Mouse (Mus musculus) heart, embryonic 15.5 days (tissue): Measurements from ENCODE around the gene Smco1. TPM values are rescaled to one million over a fixed set of nuclear protein-coding genes. Genes with fewer than 3 reads are reported as not detected.
A peak's percentile ranks its signal among the peaks of the same experiment; 100 is the strongest.
"Not testable (repeated sequence)": the region's sequence is repeated elsewhere in the genome, so short reads cannot be mapped to it uniquely, and the experiment has no call there.

ENCODE experiments used
- ATAC-seq: fragments of 200-750 bp; cut with Nextera tagmentation; replicated peaks from 2 replicates; pipeline ENCODE4 v1.8.0; 2017; ENCODE audit warnings: low read depth, moderate TSS enrichment; ENCODE audit not compliant: insufficient number of reproducible peaks, insufficient read depth, low FRiP score
- H3K27ac ChIP-seq: fragments of 300-500 bp; sonication (generic); 2 replicates; pipeline ENCODE4 v1.5.1; 2015; ENCODE audit warnings: mild to moderate bottlenecking, inconsistent platforms
- H3K27me3 ChIP-seq: fragments of 300-500 bp; sonication (generic); 2 replicates; pipeline ENCODE4 v1.6.1; 2015; ENCODE audit warnings: inconsistent platforms
- H3K36me3 ChIP-seq: fragments of 300-500 bp; sonication (generic); 2 replicates; pipeline ENCODE4 v1.6.1; 2015; ENCODE audit warnings: mild to moderate bottlenecking, inconsistent platforms
- H3K4me1 ChIP-seq: fragments of 300-500 bp; sonication (generic); replicated peaks from 2 replicates; pipeline ENCODE4 v1.6.1; 2015; ENCODE audit warnings: inconsistent platforms
- H3K4me2 ChIP-seq: fragments of 300-500 bp; sonication (generic); 2 replicates; pipeline ENCODE4 v1.6.1; 2015; ENCODE audit warnings: inconsistent platforms, mild to moderate bottlenecking, moderate library complexity
- H3K4me3 ChIP-seq: fragments of 300-500 bp; sonication (generic); 2 replicates; pipeline ENCODE4 v1.5.1; 2015; ENCODE audit warnings: mild to moderate bottlenecking, inconsistent platforms
- H3K9ac ChIP-seq: fragments of 300-500 bp; sonication (generic); 2 replicates; pipeline ENCODE4 v1.6.1; 2015; ENCODE audit warnings: mild to moderate bottlenecking, inconsistent platforms
- H3K9me3 ChIP-seq: fragments of 300-500 bp; sonication (generic); replicated peaks from 2 replicates; pipeline ENCODE4 v1.6.1; 2016; ENCODE audit warnings: inconsistent platforms
- WGBS: fragments of 180-500 bp; shearing (Covaris S2); methylation state at CpG from one replicate; pipeline ENCODE4 v1.1.7; 2015; ENCODE audit warnings: mixed read lengths; 5-methylcytosine and 5-hydroxymethylcytosine counted together
- polyA plus RNA-seq: library from polyadenylated mRNA; unstranded; fragments of >200 nt; fragmentation: Nextera tagmentation; extraction: Ambion mirVana; gene quantifications from 2 replicates; pipeline ENCODE4 v1.2.1, GENCODE M21; 2015

Gene Smco1
- 0.16 and 0.29 TPM in 2 replicates for polyA plus RNA-seq

DNA sequence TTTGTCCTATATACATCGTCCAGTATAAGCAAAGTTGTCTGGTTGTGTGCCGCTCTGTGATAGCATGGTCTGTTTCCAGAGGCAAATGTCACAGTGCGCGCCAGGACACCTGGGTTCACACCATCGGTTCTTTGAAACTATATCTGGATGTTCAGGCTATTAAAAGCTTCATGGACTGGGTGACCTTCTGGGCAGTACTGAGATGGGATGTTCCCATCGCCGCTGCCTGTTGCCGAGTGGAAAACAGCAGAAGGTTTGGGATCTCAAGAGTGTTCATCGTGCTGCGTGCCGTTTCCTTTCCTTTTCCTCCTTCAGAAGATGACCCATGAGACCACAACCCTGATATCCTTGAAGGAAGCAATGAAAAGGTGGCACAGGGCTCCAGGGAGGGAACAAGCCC is at the start of gene Smco1:
Gene Smco1, plus strand, starts transcription at position 178 of the 400 bp plus-strand sequence.
- Histone ChIP-seq H3K4me1 (no peaks in the 10 kb centered on the region), H3K27me3 (no peaks in the 10 kb centered on the region), H3K4me2 (no peak within 1 kb of the TSS), H3K27ac (no peak within 1 kb of the TSS), H3K4me3 (no peak within 1 kb of the TSS), H3K36me3 (no peaks in the 10 kb centered on the region), H3K9ac (no peak within 1 kb of the TSS), H3K9me3 (no peaks in the 10 kb centered on the region)
- ATAC-seq: no peak
- 69% methylated on average over 11 of the region's 11 CpGs for WGBS

DNA sequence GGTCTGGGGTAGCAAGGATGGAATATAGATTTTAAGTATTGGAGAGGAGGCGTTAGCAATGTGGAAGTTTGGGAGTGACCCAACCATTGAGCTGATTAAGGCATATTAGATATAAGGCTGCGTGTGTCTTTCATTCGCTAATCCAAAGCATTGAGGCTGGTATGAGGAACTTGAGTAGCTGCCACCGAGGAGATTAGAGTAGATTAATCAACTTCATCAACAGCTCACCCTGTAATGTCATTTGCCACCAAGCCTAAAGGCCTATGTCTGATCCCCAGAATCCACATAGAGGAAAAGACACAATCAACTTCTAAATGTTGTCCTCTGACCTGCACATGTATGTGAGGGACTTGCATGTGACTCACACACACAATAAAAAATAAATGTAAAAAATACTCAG is 49.5 kb upstream of the Smco1 start:
- 76% methylated on average over 4 of the region's 4 CpGs for WGBS
- ATAC-seq: no peak

DNA sequence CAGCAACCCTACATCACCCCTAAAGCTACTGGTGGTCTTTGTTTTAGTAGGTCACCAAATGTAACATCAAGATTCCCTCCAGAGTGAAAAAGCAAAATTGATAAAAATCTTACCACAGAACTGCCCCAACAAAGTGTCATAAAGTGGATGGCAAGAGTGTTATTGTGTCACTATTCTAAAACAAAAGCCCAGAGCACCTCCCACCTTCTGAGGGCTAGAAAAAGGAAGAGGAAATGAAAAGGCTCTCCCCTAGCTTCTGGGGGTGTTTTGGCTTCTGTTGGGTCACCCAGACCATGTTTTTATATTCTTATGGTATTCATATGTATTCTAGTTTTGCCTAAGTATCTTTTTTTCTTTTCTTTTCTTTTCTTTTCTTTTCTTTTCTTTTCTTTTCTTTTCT is 48.9 kb upstream of the Smco1 start:
- H3K27me3 ChIP-seq: no peaks in the 10 kb centered on the region
- no peaks in the 10 kb centered on the region for H3K9me3 ChIP-seq
- H3K4me3 ChIP-seq: no peak overlapping the region
- no peak for ATAC-seq
- H3K9ac ChIP-seq: no peak overlapping the region
- no peaks in the 10 kb centered on the region for H3K36me3 ChIP-seq
- no peaks in the 10 kb centered on the region for H3K4me1 ChIP-seq
- H3K4me2 ChIP-seq: no peak overlapping the region
- no peak overlapping the region for H3K27ac ChIP-seq

More for the DNA sequence above, 49.5 kb upstream of the Smco1 start:
- H3K27me3 ChIP-seq: no peaks in the 10 kb centered on the region
- no peak overlapping the region for H3K4me3 ChIP-seq
- no peaks in the 10 kb centered on the region for H3K36me3 ChIP-seq
- no peak overlapping the region for H3K27ac ChIP-seq
- H3K9me3 ChIP-seq: no peaks in the 10 kb centered on the region
- H3K4me2 ChIP-seq: no peak overlapping the region
- H3K4me1 ChIP-seq: no peaks in the 10 kb centered on the region
- no peak overlapping the region for H3K9ac ChIP-seq

DNA sequence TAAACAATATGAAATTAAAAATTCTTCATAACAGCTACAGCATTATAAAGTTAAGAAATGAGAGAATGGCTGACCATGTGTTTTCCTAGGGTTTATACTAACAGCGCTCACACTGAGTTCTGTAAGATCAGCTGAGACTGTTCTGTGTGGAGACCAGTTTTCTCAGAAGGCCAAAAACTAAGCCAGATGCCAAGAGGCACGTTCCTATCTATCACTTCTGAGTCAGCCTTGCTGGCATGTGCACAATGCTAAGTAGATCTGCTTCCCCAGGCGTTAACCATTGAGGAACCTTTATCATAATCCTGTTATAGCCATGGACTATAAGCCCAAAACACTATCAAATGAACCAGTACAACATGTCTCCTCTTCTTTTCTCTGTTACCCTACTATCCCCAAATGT is 39.2 kb upstream of the Smco1 start:
- not testable (repeated sequence) for H3K9me3 ChIP-seq, ATAC-seq, H3K27ac ChIP-seq

DNA sequence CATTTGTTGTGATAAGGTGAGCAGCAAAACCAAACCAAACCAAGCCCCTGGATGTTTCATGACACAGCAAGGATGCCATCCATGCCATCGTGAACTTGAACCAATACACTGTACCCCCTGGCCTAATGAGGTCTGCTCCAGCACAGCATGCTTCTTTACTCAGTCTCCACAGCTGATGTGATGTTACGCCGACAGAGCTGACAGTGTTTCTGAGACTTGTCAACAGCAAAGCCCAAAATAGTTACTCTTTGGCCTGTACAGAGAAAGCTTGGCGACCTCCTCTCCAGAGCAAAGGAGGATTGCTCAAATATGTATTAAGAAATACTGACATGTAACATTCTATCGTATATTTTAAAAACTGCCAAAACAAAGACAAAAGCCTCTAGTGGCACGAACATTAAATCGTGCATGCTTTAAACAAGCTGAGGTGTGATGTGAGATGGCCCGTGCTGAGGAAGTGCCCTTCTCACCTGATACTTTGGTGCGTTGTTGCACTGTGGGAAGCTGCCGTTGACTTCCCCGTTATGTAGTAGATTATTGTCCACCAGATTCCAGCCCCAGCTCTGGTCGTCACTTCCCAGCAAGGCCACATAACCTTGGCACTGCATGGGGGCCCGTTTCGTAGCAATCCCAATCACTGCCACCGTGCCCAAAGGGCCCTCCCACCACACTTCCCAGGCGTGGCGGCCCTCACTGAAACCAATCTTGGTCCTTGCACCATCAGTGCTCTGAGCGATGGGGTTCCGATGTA is 33.2 kb upstream of the Smco1 start:
- peak overlapping the region; percentile 76 for H3K27ac ChIP-seq
- H3K27me3 ChIP-seq: no peaks in the 10 kb centered on the region
- H3K9me3 ChIP-seq: no peaks in the 10 kb centered on the region
- no peak overlapping the region for H3K4me3 ChIP-seq
- ATAC-seq: peak; percentile 77
- H3K4me2 ChIP-seq: peak overlapping the region; percentile 5; the same call in 1 of the 2 replicates
- H3K4me1 ChIP-seq: peaks cover 21% of the 10 kb centered on the region
- H3K9ac ChIP-seq: no peak overlapping the region
- H3K36me3 ChIP-seq: peaks cover 14% of the 10 kb centered on the region
- 56% methylated on average over 19 of the region's 19 CpGs for WGBS

More for the DNA sequence above, 39.2 kb upstream of the Smco1 start:
- not testable (repeated sequence) for H3K4me2 ChIP-seq, H3K4me1 ChIP-seq, H3K4me3 ChIP-seq, H3K9ac ChIP-seq, H3K27me3 ChIP-seq
- WGBS: 38% methylated on average over 3 of the region's 3 CpGs
- H3K36me3 ChIP-seq: peaks cover 27% of the 10 kb centered on the region

DNA sequence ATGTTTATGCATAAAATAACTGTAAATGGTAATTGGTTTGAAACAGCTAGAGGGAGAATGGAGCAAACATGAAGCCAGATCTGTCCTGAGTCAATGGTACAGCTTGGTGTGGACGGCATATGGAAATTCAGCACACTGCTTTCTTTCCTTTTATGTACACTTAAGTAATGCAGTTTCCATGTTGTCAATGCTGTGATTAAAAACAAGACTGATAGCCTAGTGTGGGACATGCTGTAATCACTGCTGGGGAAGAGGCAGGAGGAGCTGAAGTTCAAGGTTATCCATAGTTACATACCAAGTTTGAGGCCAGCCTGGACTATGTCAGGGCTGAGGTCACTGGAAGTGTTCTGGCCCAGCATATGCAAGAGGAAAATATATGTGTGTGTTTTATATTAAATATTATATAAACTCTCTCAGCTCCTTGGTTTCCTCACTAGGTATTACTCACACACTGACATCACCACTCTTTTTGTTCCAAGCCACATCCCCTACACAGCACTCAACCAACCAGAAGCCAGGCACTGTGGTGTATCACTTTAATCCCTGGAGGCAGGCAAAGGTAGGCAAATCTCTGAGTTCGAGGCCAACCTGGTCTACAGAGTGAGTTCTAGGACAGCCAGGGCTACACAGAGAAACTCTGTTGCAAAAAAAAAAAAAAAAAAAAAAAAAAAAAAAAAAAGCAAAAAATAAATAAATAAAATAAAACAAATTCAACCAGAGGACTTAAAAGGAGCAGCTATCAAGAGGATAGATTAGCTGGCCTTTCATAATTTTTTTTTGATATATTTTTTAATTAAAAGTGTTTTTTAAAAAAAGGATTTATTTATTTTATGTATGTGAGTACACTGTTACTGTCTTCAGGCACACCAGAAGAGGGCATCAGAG is 31.6 kb upstream of the Smco1 start:
- peaks cover 23% of the 10 kb centered on the region for H3K4me1 ChIP-seq
- no peak for ATAC-seq
- 64% methylated on average over 2 of the region's 2 CpGs for WGBS
- H3K9ac ChIP-seq: no peak overlapping the region
- peak overlapping the region; percentile 54; the same call in 1 of the 2 replicates for H3K27ac ChIP-seq
- peaks cover 8% of the 10 kb centered on the region; the same call in 1 of the 2 replicates for H3K36me3 ChIP-seq
- no peak overlapping the region for H3K4me3 ChIP-seq
- H3K9me3 ChIP-seq: no peaks in the 10 kb centered on the region
- no peaks in the 10 kb centered on the region for H3K27me3 ChIP-seq
- H3K4me2 ChIP-seq: no peak overlapping the region

DNA sequence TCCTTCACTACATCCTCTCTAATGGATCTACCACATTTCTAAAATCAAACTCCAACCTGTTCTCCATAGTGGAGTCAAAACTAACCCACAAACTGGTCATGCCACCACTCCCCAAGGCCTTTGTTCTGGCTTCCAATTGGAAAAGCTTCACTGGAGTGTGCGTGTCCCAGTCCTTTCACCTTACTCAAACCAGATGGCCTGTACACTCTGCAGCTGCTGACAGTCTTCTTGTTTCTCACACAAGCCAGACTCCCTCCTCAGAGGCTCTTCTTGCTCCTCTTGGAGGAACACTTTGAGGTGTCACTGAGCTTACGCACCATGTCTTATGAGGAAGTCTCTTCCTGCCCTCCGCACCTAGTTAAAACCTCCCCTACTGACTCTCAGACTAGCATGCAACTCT is 27.4 kb upstream of the Smco1 start:
- WGBS: 72% methylated on average over 3 of the region's 3 CpGs
- no peak overlapping the region for H3K27ac ChIP-seq
- no peak for ATAC-seq
- H3K9me3 ChIP-seq: no peaks in the 10 kb centered on the region
- no peak overlapping the region for H3K4me3 ChIP-seq
- H3K4me1 ChIP-seq: peaks cover 33% of the 10 kb centered on the region
- no peak overlapping the region for H3K9ac ChIP-seq
- no peaks in the 10 kb centered on the region for H3K27me3 ChIP-seq
- H3K36me3 ChIP-seq: no peaks in the 10 kb centered on the region
- no peak overlapping the region for H3K4me2 ChIP-seq

DNA sequence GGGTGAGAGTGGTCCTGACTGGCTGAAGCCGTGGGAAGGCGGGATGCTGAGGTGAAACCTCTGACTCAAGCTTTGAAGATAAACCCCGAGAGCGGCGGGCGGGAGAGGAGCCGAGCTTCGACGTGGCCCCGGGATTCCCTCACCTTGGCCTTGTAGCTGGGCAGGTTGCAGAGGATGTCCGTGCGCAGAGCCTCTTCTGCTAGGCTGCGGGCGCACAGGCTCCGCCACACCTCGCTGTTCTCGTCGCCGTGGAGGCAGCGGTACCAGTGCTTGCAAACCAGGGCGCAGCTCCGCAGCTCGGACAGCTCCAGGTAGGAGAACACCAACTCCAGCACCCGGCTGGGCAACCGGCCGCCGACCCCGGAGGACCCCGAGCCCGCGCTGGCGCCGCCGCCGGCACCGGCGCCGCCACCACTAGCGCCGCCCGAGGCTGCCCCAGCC is 24.9 kb upstream of the Smco1 start:
- WGBS: under 1% methylated on average over 36 of the region's 41 CpGs
- peak; percentile 60 for ATAC-seq

DNA sequence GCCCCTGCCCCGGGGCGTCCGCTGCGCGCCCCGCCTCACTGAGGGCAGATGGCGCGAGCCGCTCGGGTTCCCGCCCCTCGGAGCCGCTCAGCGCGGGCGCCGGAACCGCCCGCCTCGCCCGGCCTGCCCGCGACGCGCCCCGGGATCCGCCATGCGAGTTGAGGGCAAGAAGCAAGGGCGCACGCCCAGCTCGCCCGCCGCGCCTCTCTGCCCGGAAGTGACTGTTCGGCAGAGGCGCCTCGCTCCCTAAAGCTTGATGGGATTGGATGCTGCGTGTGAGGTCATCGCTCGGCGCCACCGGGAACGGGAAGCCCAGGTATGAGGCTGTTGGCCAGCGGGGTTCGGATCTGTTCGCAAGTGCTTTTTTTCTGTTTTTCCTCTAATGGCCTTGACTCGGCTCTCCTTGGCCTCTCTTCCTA is 24.3 kb upstream of the Smco1 start, which contains the start of the genes Fbxo45 and Wdr53:
Gene Fbxo45, minus strand, starts transcription at position 207 of the 419 bp plus-strand sequence.
Gene Wdr53, plus strand, starts transcription at position 276 of the 419 bp plus-strand sequence.
- peak within 1 kb of the TSS; percentile 79 for H3K4me2 ChIP-seq
- H3K9ac ChIP-seq: peak within 1 kb of the TSS; percentile 98
- H3K4me1 ChIP-seq: peaks cover 28% of the 10 kb centered on the region
- H3K36me3 ChIP-seq: no peaks in the 10 kb centered on the region
- peak within 1 kb of the TSS; percentile 97 for H3K27ac ChIP-seq
- H3K9me3 ChIP-seq: no peaks in the 10 kb centered on the region
- no peaks in the 10 kb centered on the region for H3K27me3 ChIP-seq
- ATAC-seq: peak; percentile 98
- WGBS: under 1% methylated on average over 48 of the region's 48 CpGs
- peak within 1 kb of the TSS; percentile 89 for H3K4me3 ChIP-seq

More for the DNA sequence above, 24.9 kb upstream of the Smco1 start:
- Histone ChIP-seq H3K27ac (peak overlapping the region; percentile 97), H3K36me3 (no peaks in the 10 kb centered on the region), H3K4me2 (peak overlapping the region; percentile 79), H3K4me1 (peaks cover 28% of the 10 kb centered on the region), H3K27me3 (no peaks in the 10 kb centered on the region), H3K9me3 (no peaks in the 10 kb centered on the region), H3K9ac (peak overlapping the region; percentile 98), H3K4me3 (peak overlapping the region; percentile 89)

DNA sequence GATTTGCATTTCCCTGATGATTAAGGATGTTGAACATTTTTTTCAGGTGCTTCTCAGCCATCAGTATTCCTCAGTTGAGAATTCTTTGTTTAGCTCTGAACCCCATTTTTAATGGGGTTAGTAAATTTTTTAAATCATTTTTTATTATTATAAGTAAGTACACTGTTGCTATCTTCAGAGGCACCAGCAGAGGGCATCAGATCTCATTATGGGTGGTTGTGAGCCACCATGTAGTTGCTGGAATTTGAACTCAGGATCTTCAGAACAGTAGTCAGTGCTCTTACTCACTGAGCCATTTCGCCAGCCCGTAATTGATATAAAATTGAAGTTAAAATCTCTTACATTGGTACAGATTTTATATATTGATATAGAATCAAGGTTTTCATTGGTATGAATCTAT is 7.0 kb upstream of the Smco1 start:
- not testable (repeated sequence) for H3K27ac ChIP-seq, H3K9me3 ChIP-seq, H3K4me2 ChIP-seq, ATAC-seq, H3K36me3 ChIP-seq, H3K4me3 ChIP-seq, H3K4me1 ChIP-seq, H3K9ac ChIP-seq, H3K27me3 ChIP-seq
- 88% methylated on average over 2 of the region's 2 CpGs for WGBS

DNA sequence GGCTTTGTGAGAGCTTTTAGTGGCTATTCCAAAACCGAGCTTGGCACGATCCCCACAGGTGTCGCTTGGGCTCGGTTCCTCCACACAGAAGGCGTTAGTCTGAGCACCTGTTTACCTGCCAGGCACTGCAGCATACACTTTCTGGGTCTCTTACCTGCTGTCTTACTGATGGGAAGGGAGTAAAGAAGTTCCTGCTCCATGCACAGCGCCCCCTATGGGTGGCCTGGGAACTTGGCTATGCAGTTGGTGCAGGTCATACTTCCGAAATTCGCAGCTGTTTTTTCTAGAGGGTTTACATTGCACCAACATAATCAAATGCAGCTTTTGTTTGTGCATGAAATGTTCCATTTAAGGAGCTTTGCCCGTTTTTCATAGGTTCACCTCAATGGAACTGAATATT is 2.1 kb downstream of the Smco1 start:
- 49% methylated on average over 9 of the region's 9 CpGs for WGBS
- Histone ChIP-seq H3K36me3 (no peaks in the 10 kb centered on the region), H3K9ac (no peak overlapping the region), H3K9me3 (no peaks in the 10 kb centered on the region), H3K27me3 (no peaks in the 10 kb centered on the region), H3K4me1 (peaks cover 7% of the 10 kb centered on the region), H3K27ac (no peak overlapping the region), H3K4me3 (no peak overlapping the region), H3K4me2 (no peak overlapping the region)
- ATAC-seq: no peak
